Mouse (Mus musculus) cerebellum, adult 2 months (tissue): ENCODE data around the gene Irf2bpl.

ENCODE experiments used
- CTCF ChIP-seq: fragments of 200-500 bp; IDR thresholded peaks from 2 replicates; pipeline ENCODE4 v1.5.1; 2011; ENCODE audit warnings: low read depth, mild to moderate bottlenecking, control low read depth, low read length, moderate library complexity, borderline replicate concordance; ENCODE audit not compliant: insufficient read depth
- POLR2A ChIP-seq: fragments of 200-500 bp; IDR thresholded peaks from 2 replicates; pipeline ENCODE4 v1.6.1; 2011; ENCODE audit warnings: low read length, control low read depth, borderline replicate concordance; ENCODE audit not compliant: insufficient read depth

DNA sequence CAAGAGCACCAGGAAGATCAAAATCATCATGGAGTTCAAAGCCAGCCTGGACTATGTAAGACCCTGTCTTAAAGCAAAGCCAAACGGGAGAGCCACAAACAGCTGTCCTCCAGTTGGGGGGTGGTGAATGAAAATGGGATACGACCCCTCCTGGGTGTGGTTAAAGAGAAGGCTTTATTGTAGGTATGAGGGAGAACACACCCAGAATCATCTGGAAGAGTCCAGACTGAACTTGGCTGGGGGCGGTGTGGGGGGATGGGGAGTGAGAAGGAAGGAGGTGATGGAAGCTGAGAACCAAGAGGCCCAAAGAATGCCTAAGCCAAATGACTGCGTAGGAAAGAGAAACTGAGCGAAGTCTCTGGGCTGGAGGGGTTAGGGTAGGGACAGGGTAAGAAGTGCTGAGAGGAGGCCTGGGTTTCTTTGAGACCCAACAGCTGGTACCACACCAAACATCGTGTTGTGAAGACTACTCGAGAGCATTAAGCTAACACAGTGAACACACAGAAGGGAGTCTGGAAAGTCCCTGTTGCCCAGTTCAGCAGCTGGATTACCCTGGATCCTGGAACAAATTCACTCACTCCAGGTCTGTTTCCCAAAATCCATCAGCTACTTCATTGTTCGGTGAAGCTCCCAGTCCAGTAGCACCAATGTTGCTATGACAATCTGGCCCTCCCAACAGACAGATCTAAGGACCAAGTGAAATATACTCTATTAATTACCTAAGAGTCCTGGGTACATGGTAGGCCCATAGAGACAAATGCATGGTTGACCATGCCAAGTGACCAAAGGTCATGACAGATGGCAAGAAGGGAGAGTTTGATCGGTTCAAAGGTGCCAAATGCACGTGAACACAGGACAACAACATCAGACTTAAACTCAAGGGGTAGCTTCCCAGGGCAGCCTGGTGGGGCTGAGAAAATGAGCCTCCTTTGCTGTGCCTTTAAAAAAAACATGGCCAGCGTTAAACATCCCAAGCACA, 19.5 kb upstream of the Irf2bpl start:
- no peak for TF ChIP-seq POLR2A
- no peak for TF ChIP-seq CTCF
